Mouse (Mus musculus): ENCODE results near the gene Clec16a.

Gene Clec16a

DNA sequence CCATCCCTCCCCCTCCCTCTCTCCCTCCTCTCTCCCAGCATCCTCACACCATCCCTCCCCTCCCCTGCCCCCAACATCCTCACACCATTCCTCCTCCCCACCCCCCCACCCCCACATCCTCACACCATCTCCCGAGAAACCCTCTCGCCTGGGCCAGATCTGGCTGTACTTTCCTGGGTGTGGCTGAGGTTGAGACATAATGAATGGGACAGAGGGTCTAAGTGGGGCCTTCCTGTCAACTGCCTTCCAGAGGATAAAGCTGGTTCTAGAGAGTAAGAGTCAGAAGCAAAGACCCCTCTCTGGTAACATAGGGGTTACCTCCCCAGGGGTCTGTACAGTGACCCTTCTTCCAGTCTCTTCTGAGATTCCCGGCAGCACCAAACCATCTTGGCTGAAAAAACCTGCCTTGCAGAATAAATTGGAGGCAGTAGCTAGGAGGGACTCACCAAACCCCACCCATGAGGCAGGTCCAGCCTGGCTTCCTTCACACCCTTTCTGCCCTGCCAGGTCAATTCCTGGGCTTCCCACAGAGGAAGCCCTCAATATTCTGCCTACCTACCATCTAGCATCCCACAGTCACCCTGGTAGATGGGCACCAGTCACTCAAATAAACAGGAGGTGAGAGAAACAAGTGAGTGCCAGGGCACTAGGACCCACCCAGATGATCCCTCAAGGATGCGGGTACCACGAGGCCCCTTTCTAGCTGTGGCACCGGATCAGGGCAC, 218.6 kb downstream of the Clec16a start:
- DNase-seq (ENCODE audit: low spot score in 2 of 2): no peak

DNA sequence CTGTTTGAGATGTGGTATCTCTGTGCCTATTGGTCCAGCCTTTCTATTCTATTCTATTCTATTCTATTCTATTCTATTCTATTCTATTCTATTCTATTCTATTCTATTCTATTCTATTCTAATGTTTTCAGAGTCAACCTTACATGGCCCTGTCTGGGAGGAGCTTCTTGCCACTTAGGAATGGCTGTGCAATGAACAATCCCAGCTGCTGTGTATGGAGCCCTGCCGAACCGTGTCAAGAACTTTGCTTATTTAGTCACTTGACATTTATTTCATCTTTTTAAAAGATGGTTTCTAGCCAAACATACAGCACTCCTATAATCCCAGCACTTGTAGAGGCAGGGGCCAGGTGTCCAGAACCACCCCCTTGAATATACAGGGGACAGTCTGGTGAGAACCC, 219.2 kb downstream of the Clec16a start:
- DNase-seq (ENCODE audit: low spot score in 2 of 2): no peak

DNA sequence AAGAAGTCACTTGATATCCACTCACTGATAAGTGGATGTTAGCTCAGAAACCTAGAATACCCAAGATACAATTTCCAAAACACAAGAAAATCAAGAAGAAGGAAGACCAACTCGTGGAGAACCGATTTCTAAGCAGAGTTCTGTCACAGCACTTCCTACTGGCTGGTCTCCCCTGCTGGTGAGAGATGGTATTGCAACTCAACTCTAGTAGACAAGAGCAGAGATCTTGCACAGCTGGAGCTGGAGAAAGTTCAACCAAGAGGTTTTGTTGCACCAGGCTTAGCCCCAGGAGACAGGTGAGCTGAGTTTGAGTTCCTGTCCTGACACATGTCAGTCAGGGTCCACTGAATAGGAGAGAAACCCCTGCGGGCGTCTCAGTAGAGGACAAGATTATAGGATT, 222.0 kb downstream of the Clec16a start:
- peak in 1 of 2 experiments; percentile 67 for DNase-seq (ENCODE audit: low spot score in 2 of 2)

DNA sequence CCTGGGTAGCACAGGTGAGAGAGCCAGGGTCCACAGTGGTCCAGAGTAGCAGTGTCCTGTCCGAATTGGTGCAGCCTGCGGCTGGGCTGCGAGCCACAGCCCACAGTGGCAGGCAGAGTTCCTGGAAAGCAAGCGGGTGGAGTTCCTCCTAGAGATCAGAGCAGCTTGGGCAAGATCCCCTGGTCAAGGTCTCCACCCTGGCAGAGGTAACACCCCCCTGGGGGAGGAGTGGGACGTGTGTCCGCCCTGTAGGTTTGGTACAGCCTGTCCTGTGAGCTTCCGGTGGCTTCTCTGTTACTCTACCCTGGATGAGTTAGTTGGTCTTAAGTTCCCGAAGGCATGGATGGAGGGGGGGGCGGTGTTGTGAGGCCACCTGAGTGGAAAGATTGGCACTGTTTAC, 223.7 kb downstream of the Clec16a start:
- no peak for DNase-seq (ENCODE audit: low spot score in 2 of 2)

DNA sequence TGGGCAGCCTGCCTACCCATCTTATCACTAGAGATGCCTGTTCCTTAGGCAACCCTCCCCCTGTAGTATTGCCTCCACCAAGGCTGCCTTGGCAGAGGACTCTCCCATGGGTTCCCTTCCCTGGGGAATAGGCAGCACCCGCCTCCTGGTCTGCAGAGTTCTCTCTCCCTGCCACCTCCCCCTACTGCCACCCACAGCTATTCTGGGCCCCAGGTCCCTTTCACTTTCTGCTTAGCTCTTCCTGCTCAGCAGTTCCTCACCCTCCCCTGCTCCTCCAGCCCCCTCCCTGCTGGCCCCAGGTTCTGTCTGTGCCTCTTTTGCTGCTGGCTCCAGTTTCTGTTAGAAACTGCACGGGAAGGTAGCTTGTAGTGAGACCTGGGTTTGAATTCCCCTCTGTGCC, 224.5 kb downstream of the Clec16a start:
- no peak for DNase-seq (ENCODE audit: low spot score in 2 of 2)

DNA sequence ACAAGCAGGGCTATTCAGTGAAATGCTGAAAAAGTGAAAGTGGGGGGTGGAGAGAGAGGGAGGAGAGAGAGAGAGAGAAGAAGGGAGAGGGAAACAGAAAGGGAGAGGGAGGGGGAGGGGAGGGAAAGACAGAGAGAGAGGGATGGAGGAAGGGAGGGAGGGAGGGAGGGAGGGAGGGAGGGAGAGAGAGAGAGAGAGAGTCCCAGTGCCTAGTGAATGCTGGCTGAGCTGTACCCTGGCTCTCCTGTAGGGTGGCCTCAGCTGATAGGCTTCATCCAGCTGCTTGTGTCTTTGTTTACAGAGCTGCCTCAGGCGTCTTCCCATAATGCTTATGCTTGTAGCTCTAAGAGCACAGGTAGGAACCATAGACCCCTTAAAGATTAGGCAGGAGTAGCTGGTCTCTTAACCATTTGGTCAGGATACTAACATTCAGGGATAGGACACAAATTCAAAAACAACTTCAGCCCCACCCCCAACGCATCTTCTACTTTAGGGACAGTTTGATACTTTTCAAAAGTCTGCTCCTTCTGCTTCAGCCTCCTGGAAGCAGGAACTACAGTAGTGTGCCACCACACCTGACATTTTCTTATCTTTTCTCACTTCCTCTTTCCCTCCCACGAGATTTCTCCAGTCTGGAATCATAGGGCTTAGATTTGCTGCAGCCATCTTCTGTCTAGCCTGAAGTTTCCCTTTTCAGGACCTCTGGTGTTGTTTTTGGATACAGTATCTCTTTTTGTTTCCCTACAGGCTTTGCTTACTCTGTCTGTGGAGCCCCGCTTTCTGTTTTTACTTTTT, 225.6 kb downstream of the Clec16a start:
- DNase-seq (ENCODE audit: low spot score in 2 of 2): no peak

DNA sequence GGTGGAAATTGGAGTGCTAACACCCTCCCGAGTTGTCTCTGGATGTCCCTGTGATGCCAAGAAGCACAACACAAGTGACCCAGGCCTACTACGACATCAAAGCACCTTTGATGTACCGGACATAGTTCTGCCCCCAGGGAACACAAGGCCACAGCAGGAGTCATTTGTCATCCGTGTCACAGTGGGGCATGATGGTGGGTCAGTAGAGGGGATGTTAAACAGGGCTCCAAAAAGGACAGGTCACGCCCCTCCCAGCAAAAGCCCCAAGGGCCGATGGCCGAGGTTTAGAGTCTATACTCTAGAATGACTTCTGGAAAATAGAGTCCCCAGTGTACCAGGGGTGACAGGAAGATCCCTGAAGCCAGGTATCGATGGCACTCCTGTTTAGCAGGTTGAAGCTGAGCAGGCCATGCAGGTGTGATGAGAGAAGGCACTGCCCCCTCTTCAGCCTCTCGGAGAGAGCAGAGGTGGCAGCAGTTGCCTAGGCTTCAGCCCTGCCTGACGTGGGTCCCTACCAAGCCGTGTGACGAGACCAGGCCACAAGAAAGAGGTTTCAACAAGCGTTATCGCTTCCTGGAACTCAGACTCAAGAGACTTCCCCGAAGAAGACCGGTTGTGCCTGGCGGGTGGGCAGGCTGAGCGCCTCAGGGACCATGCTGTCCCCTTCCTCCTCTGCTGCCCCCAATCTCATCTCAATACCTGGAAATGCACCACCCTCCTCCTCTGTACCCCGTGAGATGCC, 226.8 kb downstream of the Clec16a start:
- no peak for DNase-seq (ENCODE audit: low spot score in 2 of 2)

DNA sequence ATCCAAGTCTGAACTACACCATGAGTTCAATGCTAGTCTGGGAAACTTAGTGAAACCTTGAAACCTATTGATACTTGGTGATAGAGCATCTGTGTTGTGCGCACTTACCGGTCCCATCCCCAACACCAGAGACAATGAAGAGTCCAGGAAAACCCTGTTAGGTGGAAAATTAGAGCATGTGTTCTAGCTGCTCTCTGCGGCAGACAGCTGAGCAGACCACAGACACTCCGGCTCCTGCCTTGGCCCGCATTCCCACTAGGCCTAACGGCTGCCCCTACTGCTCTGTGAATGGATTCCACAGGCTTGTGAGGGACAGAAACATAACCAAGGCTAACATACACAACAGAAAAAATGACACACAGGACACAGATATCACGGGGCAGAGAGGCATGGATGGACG, 228.4 kb downstream of the Clec16a start:
- no peak for DNase-seq (ENCODE audit: low spot score in 2 of 2)

DNA sequence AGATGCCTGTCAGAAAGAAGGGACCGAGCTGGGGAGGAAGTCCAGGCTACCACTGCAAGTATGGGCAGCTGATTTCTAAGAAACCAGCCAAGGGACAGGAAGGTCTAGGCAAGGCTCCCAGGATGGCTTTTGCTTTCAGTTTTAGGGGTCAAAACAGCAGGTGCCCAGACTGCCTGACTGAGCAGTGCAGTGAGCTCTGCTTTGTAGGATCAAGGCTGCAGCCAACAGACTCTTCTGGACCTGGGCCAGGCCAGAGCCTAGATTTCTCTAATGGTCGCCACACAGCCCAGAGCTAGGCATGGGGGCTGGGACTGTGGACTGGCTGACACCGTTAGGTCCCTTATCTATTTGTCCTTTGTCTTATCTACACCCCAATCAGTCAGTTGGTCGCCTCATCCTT, 229.6 kb downstream of the Clec16a start:
- DNase-seq (ENCODE audit: low spot score in 2 of 2): no peak

DNA sequence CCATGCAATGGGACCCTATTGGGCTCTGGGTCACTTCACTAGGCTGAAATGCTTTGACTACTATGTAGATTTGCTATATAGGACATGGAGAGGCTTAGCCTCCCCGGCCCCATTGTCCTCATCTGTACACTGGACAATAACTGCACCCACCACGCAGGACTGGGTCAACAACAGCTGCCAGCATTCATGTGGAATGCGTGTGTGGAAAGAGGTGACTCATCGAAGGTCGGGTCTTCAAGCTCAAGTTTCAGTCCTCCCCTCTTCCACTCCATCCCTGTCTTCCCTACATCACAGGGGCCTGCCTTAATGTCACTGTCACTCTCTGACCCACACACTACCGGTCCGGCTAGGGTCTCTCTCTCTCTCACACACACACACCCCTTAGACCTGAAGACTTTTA, 231.2 kb downstream of the Clec16a start:
- no peak for DNase-seq (ENCODE audit: low spot score in 2 of 2)

DNA sequence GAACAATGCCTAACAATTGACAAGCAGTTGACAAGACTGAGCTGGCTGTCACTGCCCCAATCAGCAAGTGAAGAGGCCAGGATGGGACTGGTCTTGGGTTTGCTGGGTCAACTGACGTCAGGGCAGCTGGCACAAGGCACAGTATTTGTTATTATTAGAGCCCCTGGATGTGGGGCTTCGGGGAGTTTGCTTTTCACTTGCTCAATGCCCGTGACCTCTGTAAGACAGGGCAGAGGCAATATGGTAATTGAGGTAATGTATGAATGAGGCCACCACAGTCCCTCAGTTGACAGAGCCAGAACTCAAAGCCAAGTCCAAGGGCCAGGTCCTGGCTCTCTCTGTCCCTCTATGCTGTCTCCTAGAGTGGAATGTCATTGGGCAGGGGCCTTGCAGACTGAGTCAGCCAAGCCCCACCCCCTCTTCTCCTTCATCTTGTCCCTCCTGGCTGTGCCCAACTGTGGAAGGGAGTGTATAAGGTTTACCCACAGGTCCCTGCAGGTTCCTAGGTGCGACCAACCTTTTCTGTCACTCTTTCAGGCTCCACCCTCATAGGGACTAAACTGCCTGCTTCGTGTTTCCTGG, 232.5 kb downstream of the Clec16a start:
- no peak for DNase-seq (ENCODE audit: low spot score in 2 of 2)

DNA sequence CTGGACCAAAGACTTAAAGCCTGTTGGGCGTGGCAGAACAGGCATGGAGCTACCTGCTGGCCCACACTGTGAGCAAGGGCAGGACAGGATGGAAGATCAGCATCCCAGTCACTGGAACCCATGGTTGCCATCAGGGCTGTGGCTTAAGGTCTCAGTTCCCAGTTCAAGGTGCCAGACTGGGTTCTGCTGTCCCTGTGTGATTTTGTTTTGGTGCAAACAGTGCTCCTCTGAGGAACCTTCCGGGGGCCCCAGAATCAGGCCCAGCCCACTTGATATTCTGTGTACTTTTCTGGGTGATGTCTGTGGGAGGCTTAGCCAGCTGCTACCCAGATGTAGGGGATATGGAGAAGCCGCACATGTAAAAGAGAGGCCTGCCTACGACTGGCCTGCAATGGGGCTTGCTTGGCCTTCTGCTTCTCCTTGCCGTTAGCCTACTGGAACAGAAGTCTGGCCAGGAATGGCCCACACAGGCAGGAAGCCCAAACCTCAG, 235.5 kb downstream of the Clec16a start:
- no peak for DNase-seq (ENCODE audit: low spot score in 2 of 2)

DNA sequence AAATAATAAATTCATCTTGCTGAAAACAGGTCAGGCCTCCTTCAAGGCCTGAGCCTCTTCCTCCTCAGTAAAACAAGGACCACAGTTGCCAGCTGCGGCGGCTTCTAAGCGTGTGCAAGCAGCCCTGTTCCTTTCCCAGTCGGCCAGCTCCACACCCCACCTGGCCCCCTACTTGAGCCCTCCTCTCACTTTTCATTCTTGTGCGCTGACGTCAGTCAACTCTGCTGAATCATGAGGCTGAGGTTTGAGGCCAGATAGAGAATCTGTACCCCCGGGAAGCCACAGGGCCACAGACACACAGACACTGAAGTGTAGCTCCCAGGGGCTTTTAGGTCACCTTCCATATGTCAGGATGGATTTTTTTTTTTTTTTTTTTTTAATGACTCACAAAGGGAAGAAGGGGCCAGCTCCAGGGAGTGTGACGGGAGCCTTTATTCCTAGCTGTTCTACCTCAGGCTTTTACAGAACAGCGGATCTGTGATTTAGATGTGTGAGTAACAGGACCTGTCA, 236.8 kb downstream of the Clec16a start:
- DNase-seq (ENCODE audit: low spot score in 2 of 2): no peak

DNA sequence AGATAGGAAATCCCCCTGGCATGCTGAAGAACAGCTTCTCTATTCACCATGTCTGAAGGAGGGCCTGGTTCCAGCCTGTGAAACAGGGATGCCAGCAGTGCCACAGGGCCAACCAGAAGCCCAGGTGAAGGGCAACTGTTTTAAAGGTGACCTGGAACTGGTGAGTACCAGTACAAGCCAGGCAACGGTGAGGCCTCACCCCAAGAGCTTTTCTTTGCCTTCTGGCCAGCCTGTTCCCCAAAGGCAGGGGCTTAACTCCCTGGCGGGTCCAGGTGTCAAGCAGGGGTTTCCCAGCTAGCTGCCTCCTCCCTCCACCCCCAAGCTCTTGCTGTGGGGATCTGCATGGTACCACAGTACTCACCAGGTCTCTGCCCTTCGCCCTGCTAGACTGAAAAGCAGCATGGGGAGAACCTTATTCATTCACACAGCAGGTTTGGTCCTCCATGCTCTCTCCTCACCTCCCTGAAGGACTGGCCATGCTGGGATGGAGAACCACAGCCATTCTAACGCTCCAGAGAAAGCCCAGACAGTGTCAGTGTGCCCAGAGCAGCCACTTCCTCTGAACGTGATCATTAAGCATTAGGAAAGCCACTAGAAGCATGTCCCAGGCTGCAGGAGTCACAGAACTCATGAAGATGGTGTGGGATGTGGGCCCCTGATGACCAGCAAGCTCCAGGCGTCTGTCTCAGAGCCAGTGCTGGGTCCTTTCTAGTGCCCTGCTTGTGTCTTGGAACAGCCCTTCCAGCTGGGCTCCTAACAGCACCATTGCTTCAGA, 237.4 kb downstream of the Clec16a start:
- no peak for DNase-seq (ENCODE audit: low spot score in 2 of 2)

DNA sequence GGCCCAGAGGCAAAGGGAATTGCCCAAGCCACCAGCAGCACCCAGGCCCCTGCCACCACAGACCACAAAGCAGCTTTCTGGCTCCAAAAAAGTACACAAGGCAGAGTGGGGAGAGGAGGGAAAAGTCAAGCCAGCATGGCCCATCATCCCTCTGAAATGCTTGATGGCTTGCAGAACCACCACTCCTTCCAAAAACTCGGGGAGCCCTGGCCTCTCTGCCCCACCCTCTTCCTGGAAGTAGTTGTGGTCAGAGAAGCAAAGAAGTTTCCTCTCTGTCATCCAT, 238.0 kb downstream of the Clec16a start:
- no peak for DNase-seq (ENCODE audit: low spot score in 2 of 2)

DNA sequence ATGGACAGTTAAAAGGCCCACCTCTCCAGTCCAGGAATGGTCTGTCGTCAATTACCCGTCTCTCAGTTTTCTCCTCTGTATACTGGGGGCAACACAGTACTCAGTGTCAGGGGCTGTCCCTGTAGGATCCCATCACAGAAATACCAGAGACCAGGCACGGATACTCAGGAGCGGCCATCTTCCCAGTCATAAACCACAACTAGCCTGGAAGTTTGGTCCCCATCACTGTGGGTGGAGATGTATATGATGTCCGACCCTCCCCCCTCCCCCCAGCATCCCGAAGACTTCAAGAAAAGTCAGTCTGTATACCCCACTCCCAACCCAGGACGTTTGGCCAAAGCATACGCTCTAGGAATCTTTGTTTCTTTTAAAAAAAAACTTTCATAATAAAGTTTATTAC, 238.3 kb downstream of the Clec16a start:
- no peak for DNase-seq (ENCODE audit: low spot score in 2 of 2)

DNA sequence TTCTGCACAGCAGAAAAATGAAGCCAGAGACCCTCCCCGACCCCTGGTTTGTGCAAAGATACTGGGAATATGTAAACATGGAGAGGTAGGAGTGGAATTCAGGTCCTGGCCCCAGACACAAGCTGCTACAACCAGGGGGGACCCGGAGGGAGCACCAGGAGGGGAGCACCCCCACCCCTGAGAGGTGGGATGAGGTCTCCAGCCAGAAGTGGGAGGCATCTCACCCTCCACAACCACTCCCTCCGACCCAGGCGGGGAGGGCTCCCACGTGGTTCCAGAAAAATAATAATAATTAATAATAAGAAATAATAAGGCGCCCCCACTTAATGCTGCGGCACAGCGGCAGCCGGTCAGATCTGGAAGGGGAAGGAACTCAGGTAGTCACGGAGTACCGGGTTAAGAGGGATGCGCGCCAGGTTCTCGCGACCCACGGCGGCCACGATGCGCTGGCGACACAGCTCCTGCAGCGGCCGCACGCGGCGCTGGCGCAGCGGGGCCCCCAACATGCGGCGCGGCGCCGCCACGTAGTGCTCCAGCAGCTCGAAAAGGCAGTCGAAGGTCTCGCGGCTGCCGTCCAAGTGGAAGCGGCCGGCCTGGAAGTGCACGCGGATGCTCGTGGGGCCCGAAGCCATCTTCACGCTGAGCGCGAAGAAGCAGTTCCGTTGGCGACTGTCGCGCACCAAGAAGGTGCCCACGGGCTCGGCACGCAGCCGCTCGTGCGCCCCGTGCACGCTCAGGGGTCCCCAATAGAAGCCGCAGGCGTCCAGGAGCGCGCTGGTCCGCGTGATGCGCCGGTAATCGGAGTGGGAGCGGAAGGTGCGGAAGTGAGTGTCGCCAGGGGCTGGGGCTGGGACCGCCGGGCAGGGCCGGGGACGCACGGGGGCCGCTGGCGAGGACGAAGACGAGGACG, 239.0 kb downstream of the Clec16a start:
- peak in 1 of 2 experiments; percentile 49 for DNase-seq (ENCODE audit: low spot score in 2 of 2)

DNA sequence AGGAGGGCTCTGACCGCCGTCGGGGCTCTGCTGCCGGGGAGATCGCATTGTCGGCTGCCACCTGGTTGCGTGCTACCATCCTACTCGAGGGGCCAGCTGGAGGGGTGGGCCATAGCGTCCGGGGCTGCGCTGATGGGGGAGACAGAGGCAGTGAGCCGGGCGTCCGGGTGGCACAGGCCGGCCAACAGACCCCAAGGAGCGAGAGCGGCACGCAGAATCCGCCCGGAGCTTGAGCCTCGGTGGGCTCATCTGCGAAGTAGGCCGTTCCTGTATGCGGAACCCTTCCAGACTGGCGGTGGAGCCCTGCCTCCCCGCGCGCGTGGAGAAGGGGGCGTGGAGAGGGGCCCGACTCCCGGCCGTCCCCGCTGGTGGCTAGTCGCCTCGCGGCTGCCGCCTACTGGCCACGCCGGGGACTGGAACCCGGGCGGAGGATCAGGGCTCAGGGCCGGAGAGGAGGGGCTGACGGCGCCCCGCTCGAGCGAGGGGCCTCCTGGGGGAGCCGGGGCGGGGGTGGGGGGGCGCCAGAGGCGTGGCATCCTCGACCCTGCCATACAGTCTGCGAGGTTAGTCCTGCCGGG, 239.7 kb downstream of the Clec16a start:
- DNase-seq (ENCODE audit: low spot score in 2 of 2): peak; percentile 96 to 98

DNA sequence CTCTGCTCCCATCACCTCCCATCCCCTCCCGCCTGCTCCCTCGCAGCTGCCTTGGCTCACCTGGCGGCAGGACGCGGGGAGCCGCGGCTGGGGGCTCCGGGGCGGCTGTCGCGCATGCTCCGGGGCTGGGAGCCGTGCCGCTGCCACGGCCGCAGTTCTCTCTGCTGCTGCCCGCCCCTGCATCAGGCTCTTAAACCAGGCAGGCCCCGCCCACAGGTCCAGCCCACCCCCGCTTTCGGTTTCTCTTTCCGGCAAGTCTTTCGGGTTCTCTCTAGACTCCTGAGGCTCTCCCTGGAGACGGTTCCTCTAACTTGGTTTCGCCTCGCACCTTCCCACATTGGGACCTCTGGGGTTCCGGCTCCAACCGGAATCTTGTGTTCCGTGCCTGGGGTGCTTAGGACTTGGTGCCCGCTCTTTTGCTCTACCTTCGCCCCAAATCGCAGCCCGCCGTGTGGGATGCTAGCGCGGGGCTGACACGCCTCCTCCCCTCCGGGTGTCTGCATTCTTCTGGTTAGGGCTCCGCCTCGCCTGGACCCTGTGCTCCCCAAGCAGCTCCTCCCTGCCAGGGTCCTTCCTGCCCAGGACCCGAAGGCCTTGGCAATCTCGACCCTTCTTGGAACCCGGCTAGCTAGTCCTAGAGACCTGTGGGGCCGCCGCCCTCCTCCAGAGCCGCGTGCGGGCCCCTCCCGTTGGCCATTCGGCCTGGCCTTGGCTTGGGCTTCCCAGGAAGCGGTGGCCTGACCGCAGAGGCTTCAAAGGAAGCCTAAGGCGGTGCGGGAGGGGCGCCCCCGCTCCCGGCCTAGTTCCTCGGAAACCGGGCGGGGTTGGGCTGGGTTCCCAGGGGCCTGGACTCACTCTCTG, 240.5 kb downstream of the Clec16a start, which contains the start of gene Socs1:
Socs1 (minus strand) TSS at position 166 of the 861 bp plus-strand sequence.
- peak; percentile 61 to 81 for DNase-seq (ENCODE audit: low spot score in 2 of 2)
